Mouse (Mus musculus) naive thymus-derived CD4-positive, alpha-beta T cell, adult 2 months (primary cell): ENCODE data around the gene Zdhhc19.

Source experiments
- DNase-seq: peaks from one replicate; pipeline ENCODE4 v3.0.0-alpha.2; 2011; ENCODE audit warnings: low read depth

The Zdhhc19 gene

DNA sequence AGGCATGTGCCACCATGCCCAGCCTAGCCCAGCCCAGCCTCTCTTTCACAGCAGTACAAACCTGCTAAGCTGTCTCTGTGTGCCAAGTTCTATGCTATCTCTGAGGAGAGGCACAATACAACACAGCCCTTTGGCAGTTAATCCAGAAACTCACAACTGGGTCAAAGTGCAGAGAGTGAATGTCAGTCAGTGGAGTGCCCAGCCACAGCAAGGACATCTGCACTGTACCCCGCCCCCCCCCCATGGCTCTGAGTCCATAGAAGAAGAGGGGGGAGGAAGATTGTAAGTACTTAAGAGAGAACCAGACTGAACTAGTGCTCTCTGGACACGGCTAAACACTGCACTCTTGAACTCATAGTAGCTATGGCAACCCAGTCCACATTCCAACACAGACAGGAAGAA is 55.3 kb downstream of the Zdhhc19 start:
- no peak for DNase-seq

DNA sequence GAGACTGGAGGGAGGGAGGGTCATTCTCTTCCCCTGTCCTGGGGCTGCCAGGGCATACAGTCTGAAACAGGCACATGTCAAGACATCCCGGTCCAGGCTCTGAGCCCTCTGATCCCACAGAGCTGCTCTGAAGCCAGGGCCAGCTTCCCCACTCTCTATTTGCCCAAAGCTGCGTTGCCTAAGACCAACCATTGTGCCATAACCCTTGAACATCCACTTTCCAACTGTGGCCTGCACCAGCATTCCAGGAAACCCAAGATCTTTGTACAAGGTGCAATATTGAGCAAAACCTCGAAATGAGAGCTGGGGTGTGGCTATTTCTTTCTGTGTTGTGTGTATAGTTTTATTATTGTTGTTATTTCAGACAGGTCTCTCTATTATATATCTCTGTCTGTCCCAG is 59.5 kb downstream of the Zdhhc19 start:
- DNase-seq = no peak

DNA sequence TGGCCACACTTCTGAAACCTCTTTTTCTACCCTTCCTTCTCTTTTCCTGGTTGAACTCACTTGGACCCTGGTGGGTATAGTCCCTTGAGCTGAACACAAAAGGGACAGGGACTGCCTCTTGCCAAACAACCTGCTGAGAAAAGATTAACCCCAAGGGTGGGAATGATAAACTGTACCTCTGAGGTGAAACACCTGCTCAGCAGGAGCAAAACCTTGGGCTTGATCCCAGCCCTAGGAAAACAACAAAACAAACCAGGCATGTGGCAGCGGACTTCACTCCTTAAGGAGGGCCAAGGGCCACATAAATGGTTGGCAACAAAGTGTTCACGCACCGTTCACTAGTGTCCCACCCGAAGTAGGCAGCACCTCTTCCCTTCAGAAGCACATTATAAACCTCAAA is 63.4 kb downstream of the Zdhhc19 start:
- DNase-seq = no peak

DNA sequence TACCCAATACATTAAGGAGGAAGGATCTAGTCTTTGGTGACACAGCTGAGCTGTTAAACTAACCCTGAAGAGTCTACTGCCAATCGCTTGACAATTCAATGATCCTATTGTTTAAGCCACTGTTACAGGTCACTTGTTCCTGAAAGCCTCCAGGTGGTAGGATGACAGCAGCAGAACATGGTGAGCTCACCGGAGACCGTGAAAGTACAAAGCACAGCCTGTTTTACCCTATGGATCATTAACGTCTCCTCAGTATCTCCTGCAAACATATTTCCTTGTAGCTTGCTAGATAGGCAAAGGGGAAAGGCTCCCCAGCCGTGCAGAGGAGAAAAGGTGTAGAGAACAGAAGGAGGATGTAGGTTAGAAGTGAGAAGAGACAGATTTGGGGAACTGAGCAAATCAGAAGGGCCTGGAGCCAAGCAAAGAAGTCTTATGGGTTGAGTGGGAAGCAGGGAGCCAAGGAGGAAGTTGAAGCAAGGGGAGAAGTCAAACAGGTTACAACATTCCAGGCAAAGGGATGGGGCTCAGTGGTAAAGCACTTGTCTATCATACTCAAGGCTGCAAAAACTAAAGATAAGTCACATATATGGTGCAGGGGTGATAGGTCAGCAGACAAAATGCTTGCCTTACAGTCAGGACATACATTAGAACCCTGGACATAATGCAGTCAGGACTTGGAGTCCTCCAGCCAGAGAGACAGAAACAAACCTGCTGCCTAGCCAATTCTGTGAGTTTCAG is 67.2 kb downstream of the Zdhhc19 start:
- DNase-seq = no peak

DNA sequence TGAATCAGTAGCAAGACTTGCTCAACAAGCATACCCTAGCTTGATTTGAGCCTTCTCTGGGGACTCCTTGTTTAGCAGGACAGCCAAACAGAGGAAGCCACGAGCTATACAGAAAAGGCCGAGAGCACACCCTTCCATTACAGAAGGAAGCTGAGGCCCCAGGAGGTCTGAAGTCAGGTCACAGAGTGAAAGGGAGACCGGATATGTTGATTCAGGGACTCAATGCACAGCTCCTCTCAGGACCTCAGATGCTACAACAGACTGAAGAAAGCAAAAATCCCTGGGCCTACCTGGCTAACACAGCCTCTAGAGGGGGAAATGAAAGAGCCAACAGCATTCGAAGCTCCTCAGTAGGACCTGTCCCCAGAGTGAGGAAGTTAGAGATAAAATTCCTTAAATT is 71.2 kb downstream of the Zdhhc19 start:
- DNase-seq = no peak

DNA sequence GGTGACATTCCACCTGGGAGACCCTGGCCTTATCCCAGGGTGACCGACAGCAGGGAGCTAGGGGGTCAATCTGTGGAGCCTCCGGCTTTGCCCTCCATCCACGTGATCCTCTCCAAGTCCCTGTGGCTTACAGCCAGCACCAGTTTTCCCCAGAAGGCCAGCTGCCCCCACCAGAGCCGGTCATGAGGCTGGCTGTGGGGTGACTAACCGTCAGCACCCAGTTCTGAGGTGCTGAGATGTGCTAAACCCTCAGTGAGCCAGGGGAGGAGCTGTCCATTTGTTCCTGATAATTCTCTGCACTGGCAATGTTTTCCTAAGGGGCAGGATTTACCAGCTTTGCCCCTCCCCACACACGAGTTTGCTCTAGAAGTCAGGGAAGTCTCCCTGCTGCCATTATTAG is 72.3 kb downstream of the Zdhhc19 start:
- DNase-seq = no peak

DNA sequence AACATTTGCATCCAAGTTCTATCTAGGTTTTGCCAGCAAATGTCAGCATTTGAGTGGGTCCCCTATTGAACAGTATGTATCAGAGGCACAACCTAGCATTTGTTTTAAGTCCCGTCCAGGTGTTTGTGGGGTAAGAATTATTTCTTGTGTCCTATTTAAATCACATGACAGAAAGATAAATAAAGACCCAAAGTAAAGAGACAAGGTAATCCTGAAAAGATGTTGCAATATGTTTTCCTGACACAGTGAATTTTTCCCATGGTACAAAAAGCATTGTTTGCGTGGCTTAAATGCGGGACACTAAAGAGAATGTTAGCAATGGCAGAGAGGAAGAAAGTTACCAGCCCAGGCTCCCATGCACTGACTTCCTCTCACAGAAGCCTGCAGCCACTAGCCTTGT is 74.0 kb downstream of the Zdhhc19 start:
- no peak for DNase-seq

DNA sequence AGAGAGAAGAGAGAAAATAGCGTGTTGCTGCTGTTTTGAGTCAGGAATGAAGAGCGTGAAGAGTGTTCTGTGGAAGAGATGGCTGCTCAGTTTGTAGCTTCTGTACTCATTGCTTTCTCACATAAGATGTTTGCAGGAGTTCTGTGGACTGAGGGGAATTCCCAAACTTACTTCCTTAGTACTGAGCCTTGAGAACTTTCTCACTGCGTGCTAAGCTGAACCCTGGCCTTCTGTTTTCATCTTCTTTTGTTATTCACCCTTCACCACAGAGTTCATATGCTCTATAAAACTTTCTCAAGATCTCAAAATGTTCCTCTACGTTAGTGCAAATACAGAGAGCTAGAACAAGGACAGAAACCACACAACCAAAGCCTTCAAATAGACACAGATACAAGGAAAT is 76.5 kb downstream of the Zdhhc19 start:
- DNase-seq = peak; percentile 18

DNA sequence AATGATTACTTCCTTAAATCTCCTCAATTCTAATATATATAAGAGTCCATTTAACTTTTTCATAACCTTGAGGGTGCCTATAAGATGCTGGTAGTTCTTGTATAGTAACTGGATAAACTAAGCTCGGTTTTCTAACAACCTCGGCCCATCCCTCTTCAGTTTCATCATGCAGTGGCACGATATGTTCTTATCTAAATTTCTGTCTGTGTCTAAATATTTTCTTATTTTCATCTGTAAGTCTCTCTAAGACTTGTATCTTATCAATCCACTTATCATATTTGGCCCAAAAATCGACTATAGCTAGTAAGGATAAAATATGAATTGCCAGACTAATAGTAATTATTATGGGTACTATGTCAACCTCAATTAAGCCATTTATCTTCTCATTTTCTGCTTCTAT is 90.4 kb downstream of the Zdhhc19 start:
- DNase-seq = no peak

DNA sequence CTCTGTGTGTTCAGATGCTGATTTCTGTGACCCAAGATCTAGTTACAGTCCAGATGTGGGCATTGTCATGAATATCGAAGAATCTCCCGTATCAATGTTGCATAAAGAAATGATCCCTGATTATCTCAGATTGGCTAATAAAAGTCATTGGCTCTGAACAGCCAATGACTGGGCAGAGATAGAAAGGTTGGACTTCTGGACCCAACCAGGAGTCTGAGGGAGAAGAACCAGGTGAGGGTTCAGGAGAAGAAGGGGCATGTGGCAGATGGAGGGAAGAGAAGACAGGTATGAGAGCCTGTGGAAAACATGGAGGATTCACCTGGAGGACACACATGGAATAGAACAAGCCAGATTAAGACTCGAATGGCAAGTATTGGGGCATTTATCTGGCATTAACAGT is 92.5 kb downstream of the Zdhhc19 start:
- no peak for DNase-seq

DNA sequence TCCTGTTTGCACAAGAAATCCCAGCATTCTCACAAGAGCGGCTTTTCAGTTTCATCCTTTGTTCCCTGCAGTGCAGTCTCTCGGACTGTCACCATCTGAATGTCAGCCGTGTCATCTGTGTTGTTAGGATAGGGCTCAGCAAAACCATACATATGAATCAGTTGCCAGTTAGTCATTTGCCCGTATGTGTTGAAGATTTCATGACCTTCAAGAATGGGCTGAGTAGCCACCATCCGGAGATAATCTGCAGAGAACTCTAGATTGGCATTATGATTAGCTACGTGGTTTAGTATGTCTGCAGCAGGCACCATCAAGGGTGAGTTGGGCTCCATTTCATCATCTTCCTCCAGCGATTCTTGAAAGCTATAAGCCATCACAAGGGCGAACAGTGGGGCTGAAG is 95.5 kb downstream of the Zdhhc19 start:
- no peak for DNase-seq

DNA sequence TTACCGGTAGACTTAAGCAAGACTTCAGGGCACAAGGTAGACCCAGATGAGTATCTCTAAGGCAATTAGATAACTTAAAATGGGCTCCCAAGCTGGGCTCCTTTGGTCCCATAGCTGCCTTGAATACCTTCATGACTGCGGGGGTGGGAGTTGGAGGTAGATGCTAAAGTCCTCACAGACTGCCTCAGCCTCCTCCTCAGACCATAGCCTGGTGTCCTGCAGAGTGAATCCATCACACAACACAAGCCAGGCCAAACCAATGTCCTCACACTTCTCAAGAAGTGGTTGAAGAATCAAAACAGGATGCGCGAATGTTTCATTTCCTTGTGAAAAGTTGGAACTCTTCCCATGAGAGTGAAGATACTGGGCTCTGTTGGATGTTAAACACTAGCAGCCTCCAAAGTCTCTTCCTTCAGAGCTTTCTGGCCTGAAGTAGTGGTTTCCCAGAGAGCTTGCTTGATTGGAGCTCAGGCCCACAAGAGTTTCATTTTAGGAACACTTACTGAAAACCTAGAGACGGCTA is 97.3 kb downstream of the Zdhhc19 start:
- DNase-seq = peak; percentile 23

DNA sequence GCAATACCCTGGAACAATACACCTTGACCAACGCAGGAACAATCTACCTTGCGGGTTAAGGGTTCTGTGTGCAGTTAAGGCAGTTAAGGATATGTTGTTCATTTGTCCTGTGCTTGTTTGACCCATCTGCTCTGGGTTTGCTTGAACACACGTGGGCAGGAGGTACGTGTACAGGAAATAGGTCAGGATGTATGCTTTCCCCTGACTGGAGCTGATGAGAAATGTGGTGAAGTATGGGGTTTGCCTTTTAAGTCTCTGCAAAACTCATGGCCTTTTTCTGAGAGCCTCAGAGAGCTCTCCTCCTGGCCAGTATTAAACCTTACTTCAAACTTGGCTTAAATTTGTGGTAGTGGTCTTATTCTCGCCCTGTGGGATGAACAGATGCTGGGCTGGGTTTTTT is 97.9 kb downstream of the Zdhhc19 start:
- peak; percentile 63 for DNase-seq

DNA sequence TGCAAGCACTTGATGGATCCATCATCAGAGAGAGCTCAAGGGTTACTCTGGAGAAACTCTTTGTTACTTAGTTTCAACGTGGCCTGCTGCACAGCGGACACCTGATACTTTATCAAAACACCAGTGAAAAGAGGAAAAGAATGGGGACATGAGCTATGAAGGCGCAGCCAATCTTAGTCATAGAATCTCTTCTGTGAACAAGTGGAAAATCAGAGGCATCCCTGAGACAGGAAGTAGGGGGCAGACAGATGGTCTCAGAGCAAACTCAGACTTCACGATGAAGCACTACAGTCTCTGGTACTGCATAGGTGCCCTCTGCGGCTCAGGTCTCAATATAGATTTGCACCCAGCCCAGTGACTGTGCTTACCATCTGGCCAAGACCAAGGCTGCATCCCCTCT is 98.6 kb downstream of the Zdhhc19 start:
- DNase-seq = no peak

DNA sequence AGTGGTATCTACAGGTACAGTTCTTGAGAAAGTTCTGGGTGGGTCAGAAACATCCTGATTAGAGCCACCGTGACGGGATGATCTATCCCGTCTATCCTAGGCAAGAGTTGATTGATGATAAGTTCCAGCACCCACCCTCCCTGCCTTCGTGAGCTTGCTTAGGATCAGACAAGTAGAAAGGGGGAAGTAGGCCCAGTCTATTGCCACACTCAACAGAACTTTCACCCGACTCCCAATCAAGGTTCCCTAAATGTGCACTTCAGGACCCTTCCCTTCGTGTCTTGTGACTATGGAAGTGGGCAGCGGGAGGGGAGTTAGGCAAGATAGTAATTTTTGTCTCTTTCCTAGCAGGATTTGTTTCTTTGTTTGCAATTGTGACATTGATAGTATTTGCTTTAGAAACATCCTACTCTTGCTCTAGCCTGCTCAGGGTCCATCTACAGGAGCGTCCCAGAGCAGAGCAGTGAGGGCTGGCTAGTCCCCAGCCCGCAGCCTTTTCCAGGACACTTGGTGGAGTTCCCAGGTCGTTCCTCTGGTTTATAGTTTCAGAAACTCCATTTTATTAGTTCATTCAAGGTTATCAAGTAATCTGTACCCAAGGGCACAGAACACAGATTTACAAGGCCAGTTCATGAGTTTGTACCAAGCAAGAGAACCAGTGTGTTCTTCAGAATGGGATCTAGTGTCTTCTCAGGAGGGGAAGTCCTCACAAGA is 99.2 kb downstream of the Zdhhc19 start:
- DNase-seq = no peak

DNA sequence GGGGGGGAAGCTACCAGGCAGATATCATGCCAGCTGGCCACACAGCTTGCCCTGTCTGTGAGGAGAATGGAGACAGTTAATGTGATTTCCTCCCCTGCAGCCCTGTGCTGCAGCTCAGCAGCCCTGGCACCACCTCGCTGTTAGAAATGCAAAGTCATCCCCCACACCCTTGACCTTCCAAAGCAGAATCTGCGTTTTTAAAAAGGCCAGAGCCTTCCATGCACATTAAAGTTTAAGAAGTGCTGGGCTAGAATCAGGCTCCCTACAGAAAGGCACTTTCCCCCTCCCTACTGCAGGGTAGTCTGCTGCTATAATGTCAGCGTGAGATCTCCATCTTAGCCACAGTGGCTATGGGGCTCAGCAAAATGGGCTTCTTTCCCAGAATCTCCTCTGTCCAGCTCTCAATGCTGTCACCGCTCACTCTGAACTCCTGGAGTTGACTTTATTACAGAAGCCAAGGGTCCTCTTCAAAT is 101.9 kb downstream of the Zdhhc19 start:
- DNase-seq = no peak

DNA sequence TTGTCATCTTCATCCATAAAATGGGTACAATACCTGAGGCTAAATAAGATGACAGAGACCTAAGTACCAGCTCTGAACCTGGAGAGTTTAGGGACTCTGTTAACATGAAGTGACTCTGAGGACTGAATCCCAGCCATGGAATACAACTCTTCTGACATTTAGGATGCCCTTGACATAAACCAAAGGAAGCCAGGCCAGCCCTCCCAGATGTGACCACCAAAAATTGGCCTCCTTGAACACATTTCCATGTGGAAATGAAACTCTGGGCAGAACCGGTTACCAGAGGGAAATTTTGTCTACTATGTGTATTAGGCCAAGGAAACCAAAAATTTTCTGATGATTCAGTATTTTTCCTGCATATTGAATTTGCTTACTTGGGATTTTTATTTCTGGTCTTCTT is 103.1 kb downstream of the Zdhhc19 start:
- no peak for DNase-seq

DNA sequence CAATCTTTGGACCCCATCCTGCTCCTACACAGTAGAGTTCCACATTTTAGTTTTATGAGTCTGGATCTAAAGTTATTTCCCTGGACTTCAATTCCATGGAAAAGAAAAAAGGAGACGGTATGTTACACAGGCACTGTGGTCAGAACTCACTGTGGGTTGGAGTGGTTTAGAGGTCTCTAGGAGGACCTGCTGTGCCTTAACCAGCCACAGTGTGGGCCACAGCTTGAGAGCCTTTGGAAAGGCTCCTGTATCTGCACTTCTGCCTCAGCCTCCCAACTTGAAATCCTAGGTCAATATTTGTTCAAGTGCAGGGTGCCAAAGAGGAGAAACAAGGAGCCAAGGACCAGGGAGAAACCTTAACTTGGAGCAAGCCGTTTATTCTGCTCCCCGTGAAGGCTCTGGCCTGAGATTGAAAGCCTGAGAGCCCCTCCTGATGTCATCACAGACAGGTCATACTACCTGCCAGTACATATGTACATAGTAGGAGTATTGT is 106.2 kb downstream of the Zdhhc19 start:
- no peak for DNase-seq

DNA sequence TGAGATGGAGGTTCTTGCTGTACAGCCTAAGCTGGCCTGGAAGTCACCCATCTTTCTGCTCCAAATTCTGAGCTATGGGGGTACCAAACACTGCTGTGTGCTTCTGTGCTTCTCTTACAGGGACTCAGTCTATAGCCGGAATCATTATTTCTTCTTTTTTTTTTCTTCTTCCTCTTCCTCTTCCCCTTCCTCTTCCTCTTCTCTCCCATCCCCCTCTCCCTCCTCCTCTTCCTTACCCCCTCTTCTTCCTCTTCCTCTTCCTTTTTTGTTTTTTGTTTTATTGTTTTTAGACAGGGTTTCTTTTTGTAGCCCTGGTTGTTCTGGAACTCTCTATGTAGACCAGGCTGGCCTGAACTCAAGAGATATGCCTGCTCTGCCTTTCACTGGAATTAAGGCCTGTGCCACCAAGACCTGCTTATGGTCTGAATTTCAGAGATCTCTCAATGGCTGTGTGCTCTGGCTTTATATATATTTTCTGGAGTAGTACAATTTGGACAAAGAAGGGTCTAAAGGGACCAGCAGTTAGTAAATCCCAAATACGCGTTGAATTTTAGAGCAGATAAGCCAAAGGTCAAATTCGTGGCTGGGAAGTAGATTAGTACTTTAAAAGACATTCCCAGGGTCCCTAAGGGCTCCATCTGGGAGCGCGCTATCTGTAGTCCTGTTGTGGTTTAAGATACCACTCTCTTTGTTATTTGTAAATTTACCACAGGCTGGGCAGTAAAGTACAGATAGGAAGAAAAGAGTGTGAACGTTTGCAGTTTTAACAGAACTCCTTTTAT is 111.7 kb downstream of the Zdhhc19 start:
- peak; percentile 18 for DNase-seq

DNA sequence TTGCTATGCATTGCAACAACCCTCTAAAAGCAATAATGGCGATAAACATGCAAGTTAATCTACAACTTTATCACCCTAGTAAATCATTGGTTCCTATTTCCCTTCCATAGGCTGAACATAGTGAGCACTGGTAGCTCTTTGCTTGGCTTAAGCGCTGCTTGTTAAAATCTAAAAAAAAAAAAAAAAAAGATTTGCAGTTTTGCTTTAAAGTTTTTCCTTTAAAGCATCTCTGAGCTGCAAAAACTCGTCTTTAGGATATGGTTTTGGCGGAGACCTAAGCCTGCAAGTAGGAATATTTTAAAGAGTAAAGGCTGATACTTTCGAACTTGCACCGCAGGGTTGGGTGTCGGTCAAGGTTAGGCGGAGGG is 112.3 kb downstream of the Zdhhc19 start:
- no peak for DNase-seq

DNA sequence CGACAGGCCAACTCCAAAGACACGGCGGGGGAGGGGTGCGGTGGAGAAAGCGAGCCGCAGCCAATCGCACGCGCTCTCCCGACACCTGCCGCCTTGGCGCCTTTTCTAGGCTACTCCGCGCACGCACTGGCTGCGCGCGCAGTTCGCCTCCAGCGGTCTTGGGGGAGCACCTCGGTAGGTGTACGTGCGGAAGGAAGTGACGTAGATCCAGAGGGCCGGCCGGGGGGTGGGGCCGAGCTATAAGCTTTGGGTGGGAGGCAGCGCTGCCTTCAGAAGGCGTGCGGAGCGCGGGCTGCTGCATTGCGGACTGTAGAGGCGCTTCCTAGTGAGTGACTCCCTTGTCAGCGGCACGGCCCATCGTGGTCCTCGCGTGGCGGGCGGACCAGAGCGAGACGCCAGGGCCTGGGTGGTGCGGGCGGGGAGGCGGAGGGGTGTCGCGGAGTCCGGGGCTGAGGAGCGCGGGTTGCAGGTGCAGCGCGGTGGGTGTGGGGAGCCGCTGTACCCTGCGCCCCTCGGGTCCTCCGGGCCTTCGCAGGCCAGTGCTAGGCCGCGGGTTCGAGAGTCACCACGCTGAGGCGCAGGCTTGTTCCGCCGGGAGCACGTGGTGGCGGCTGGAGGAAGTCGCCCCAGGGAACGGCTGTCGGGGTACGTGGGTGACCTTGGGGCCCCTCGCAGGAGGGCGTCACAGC is 112.8 kb downstream of the Zdhhc19 start, which contains the start of gene Tfrc:
TSS of gene Tfrc (plus strand) at position 209 of the 689 bp plus-strand sequence.
- peak; percentile 99 for DNase-seq

DNA sequence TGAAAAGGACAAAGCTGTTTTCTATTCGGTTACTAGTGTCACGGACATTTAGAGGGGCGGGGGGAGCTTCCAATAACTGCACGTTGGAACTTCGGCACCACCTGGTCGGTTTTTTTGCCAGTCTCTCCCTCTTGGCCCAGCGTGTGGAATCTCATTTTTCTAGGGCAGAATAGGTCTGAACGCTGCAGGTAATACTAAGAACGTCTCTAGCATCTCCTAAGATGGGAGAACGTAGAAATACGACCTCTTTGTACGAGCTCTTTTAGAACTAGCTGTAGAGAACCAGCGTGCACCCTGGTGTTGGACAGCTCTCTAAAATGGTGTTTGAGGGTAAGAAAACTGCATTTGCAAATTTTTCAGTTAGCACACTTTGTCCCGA is 113.3 kb downstream of the Zdhhc19 start:
- peak; percentile 54 for DNase-seq
